In genomic region chr6:108397956-108398355, GRCm38 (mm10) we compare ENCODE assay signal across 30 mouse cellular contexts.
"Had no signal": no experiment of that assay in that cellular context is flagged by ENCODE, and none has a peak within 500 bp of the region (broad histone marks: within the 10 kb centered on the region; RNA-seq: fewer than 3 reads in every experiment).

No protein-coding gene starts in this region.

- H3K36me3 ChIP-seq: midbrain, embryonic 15.5 days; neural tube, embryonic 12.5 days had no signal

- H3K4me3 ChIP-seq: limb, embryonic 10.5 days; limb, embryonic 12.5 days; limb, embryonic 13.5 days; limb, embryonic 15.5 days; liver, embryonic 12.5 days; liver, embryonic 13.5 days; liver, embryonic 15.5 days; lung, embryonic 15.5 days; megakaryocyte, embryonic 14.5 days; midbrain, embryonic 10.5 days; midbrain, embryonic 12.5 days; midbrain, embryonic 13.5 days; midbrain, embryonic 15.5 days; myocyte; neural tube, embryonic 12.5 days; neural tube, embryonic 13.5 days had no signal

- DNase-seq: left cerebral cortex, postnatal 4 days; liver; liver, embryonic 13.5 days; liver, postnatal 0 days; lung, adult 18-20 months; lung, embryonic 14.5 days; lung, postnatal 10 days; lung, postnatal 14 days; lung, postnatal 36 days; lung, postnatal 4 days; midbrain, embryonic 14.5 days had no signal

- H3K27me3 ChIP-seq: limb, embryonic 12.5 days; limb, embryonic 13.5 days; limb, embryonic 15.5 days; liver, embryonic 12.5 days; liver, embryonic 13.5 days; liver, embryonic 15.5 days; lung, embryonic 15.5 days; megakaryocyte, embryonic 14.5 days; midbrain, embryonic 12.5 days; midbrain, embryonic 13.5 days; midbrain, embryonic 15.5 days; neural tube, embryonic 12.5 days; neural tube, embryonic 13.5 days had no signal

- H3K27ac ChIP-seq: limb, embryonic 10.5 days; limb, embryonic 12.5 days; limb, embryonic 13.5 days; limb, embryonic 15.5 days; liver, embryonic 12.5 days; liver, embryonic 13.5 days; liver, embryonic 14.5 days; liver, embryonic 15.5 days; lung, embryonic 15.5 days; macrophage; midbrain, embryonic 10.5 days; midbrain, embryonic 12.5 days; midbrain, embryonic 13.5 days; midbrain, embryonic 15.5 days; neural tube, embryonic 12.5 days; neural tube, embryonic 13.5 days had no signal

- H3K4me1 ChIP-seq: limb, embryonic 10.5 days; limb, embryonic 12.5 days; limb, embryonic 13.5 days; limb, embryonic 15.5 days; liver, embryonic 12.5 days; liver, embryonic 13.5 days; liver, embryonic 15.5 days; lung, embryonic 15.5 days; midbrain, embryonic 10.5 days; midbrain, embryonic 13.5 days; midbrain, embryonic 15.5 days; neural tube, embryonic 12.5 days; neural tube, embryonic 13.5 days had no signal

- ATAC-seq: liver, embryonic 12.5 days; liver, postnatal 0 days; lung, postnatal 0 days; midbrain, embryonic 13.5 days; midbrain, embryonic 15.5 days; midbrain, embryonic 16.5 days had no signal
